Mouse (Mus musculus) MEL (cell line): ENCODE measurements at regions not wholly inside any gene's neighbourhood (a gene's known extent, or its start where the extent isn't known, plus 50 kb on each side); places are given as distances from the start of the nearest gene placed in this dataset.

ENCODE experiments used
- DNase-seq: peaks from one replicate; pipeline ENCODE4 v3.0.0; 2011; ENCODE audit warnings: low read depth, low spot score
- H3K27ac ChIP-seq: 2 replicates; pipeline ENCODE4 v1.5.1; 2012; ENCODE audit warnings: low read depth, mild to moderate bottlenecking, control low read depth, low read length, moderate library complexity; ENCODE audit not compliant: control insufficient read depth
- H3K27me3 ChIP-seq, 2 experiments: fragments of 150-350 bp in 1 of 2; sonication (generic) in 1 of 2; 2 replicates each; pipeline ENCODE4 v1.6.1; 2012; ENCODE audit warnings: low read length in 2 of 2, mild to moderate bottlenecking in 2 of 2, improper control_type of control experiment in 1 of 2, moderate library complexity in 1 of 2; ENCODE audit not compliant: insufficient read depth in 2 of 2, control insufficient read depth in 1 of 2
- H3K36me3 ChIP-seq, 2 experiments: 2 replicates each; pipeline ENCODE4 v1.6.1; 2012 to 2014; ENCODE audit warnings: low read length in 2 of 2, improper control_type of control experiment in 1 of 2, inconsistent platforms in 1 of 2, mild to moderate bottlenecking in 1 of 2; ENCODE audit not compliant: insufficient read depth in 2 of 2, control insufficient read depth in 1 of 2
- H3K4me1 ChIP-seq, 2 experiments: fragments of 150-350 bp in 1 of 2; sonication (generic) in 1 of 2; 2 replicates each; pipeline ENCODE4 v1.6.1; 2012; ENCODE audit warnings: low read length in 2 of 2, improper control_type of control experiment in 1 of 2, mild to moderate bottlenecking in 1 of 2; ENCODE audit not compliant: insufficient read depth in 2 of 2, control insufficient read depth in 1 of 2
- H3K4me3 ChIP-seq, 2 experiments: fragments of 150-350 bp in 1 of 2; sonication (generic) in 1 of 2; 2 replicates each; pipeline ENCODE4 v1.5.1; 2012; ENCODE audit warnings: low read depth in 2 of 2, low read length in 2 of 2, mild to moderate bottlenecking in 2 of 2, moderate library complexity in 2 of 2, control low read depth in 1 of 2, improper control_type of control experiment in 1 of 2; ENCODE audit not compliant: control insufficient read depth in 1 of 2, insufficient read depth in 1 of 2
- H3K79me2 ChIP-seq: 2 replicates; pipeline ENCODE4 v1.6.1; 2012; ENCODE audit warnings: mild to moderate bottlenecking, low read length, moderate library complexity; ENCODE audit not compliant: control insufficient read depth, poor library complexity, insufficient read depth
- H3K9ac ChIP-seq: 2 replicates; pipeline ENCODE4 v1.6.1; 2012; ENCODE audit warnings: low read depth, mild to moderate bottlenecking, control low read depth, low read length, moderate library complexity; ENCODE audit not compliant: control insufficient read depth, poor library complexity, severe bottlenecking
- H3K9me3 ChIP-seq: fragments of 150-350 bp; sonication (generic); replicated peaks from 2 replicates; pipeline ENCODE4 v1.6.1; 2012; ENCODE audit warnings: mild to moderate bottlenecking, low read length, improper control_type of control experiment, moderate library complexity; ENCODE audit not compliant: insufficient read depth
- BHLHE40 ChIP-seq: IDR thresholded peaks from 2 replicates; pipeline ENCODE4 v1.6.1; 2012; ENCODE audit warnings: low read depth, mild to moderate bottlenecking, inconsistent platforms, low read length, improper control_type of control experiment, borderline replicate concordance
- CHD1 ChIP-seq: IDR thresholded peaks from 2 replicates; pipeline ENCODE4 v1.6.1; 2012; ENCODE audit warnings: low read depth, mild to moderate bottlenecking, inconsistent platforms, low read length, improper control_type of control experiment
- CHD2 ChIP-seq: IDR thresholded peaks from 2 replicates; pipeline ENCODE4 v1.6.1; 2011; ENCODE audit warnings: low read length, improper control_type of control experiment
- E2F4 ChIP-seq: IDR thresholded peaks from 2 replicates; pipeline ENCODE4 v1.6.1; 2011; ENCODE audit warnings: low read depth, low read length, improper control_type of control experiment, borderline replicate concordance
- ELF1 ChIP-seq: IDR thresholded peaks from 2 replicates; pipeline ENCODE4 v1.6.1; 2014; ENCODE audit warnings: low read depth, mild to moderate bottlenecking, inconsistent platforms, low read length, improper control_type of control experiment, moderate library complexity
- GATA1 ChIP-seq: IDR thresholded peaks from 2 replicates; pipeline ENCODE4 v1.6.1; 2011; ENCODE audit warnings: low read depth, low read length, improper control_type of control experiment
- JUND ChIP-seq: IDR thresholded peaks from 2 replicates; pipeline ENCODE4 v1.6.1; 2011; ENCODE audit warnings: low read depth, mild to moderate bottlenecking, improper control_type of control experiment, low read length
- KAT2A ChIP-seq: conservative IDR thresholded peaks from 2 replicates; pipeline ENCODE4 v1.6.1; 2012; ENCODE audit warnings: low read depth, low read length, improper control_type of control experiment, inconsistent platforms
- MAFK ChIP-seq: IDR thresholded peaks from 2 replicates; pipeline ENCODE4 v1.6.1; 2011; ENCODE audit warnings: low read depth, mild to moderate bottlenecking, low read length, improper control_type of control experiment, borderline replicate concordance
- MAX ChIP-seq: IDR thresholded peaks from 2 replicates; pipeline ENCODE4 v1.6.1; 2011; ENCODE audit warnings: low read length, improper control_type of control experiment
- MAZ ChIP-seq: IDR thresholded peaks from 2 replicates; pipeline ENCODE4 v1.6.1; 2012; ENCODE audit warnings: low read depth, mild to moderate bottlenecking, inconsistent platforms, low read length, improper control_type of control experiment
- MEF2A ChIP-seq: IDR thresholded peaks from 2 replicates; pipeline ENCODE4 v1.6.1; 2014; ENCODE audit warnings: low read depth, mild to moderate bottlenecking, inconsistent platforms, low read length, improper control_type of control experiment; ENCODE audit not compliant: poor library complexity, insufficient replicate concordance, severe bottlenecking; ENCODE audit errors: extremely low read depth
- MYB ChIP-seq: IDR thresholded peaks from 2 replicates; pipeline ENCODE4 v1.6.1; 2011; ENCODE audit warnings: mild to moderate bottlenecking, low read depth, low read length, improper control_type of control experiment
- NELFE ChIP-seq: IDR thresholded peaks from 2 replicates; pipeline ENCODE4 v1.6.1; 2011; ENCODE audit warnings: low read depth, low read length, improper control_type of control experiment
- POLR2AphosphoS2 ChIP-seq: IDR thresholded peaks from 2 replicates; pipeline ENCODE4 v1.6.1; 2011; ENCODE audit warnings: low read length, improper control_type of control experiment
- POLR2AphosphoS5 ChIP-seq: IDR thresholded peaks from 2 replicates; pipeline ENCODE4 v1.6.1; 2012; ENCODE audit warnings: low read depth, borderline replicate concordance, mild to moderate bottlenecking, inconsistent platforms, low read length, moderate library complexity, mixed read lengths
- SMC3 ChIP-seq: IDR thresholded peaks from 2 replicates; pipeline ENCODE4 v1.6.1; 2011; ENCODE audit warnings: low read depth, low read length, improper control_type of control experiment
- TAL1 ChIP-seq: IDR thresholded peaks from 2 replicates; pipeline ENCODE4 v1.6.1; 2012; ENCODE audit warnings: mild to moderate bottlenecking, inconsistent platforms, low read length, moderate library complexity, mixed read lengths
- USF1 ChIP-seq: IDR thresholded peaks from 2 replicates; pipeline ENCODE4 v1.6.1; 2014; ENCODE audit warnings: low read depth, mild to moderate bottlenecking, inconsistent platforms, low read length, improper control_type of control experiment, moderate library complexity
- ZKSCAN1 ChIP-seq: IDR thresholded peaks from 2 replicates; pipeline ENCODE4 v1.6.1; 2012; ENCODE audit warnings: low read depth, mild to moderate bottlenecking, inconsistent platforms, low read length, improper control_type of control experiment, moderate library complexity

GRCm38 (mm10) chr6:51250233-51250632 is 182.2 kb upstream of the Nfe2l3 start:
- DNase-seq: no peak

GRCm38 (mm10) chr6:51251432-51251831 is 181.0 kb upstream of the Nfe2l3 start:
- H3K27ac ChIP-seq: no peak overlapping the region
- no peaks in the 10 kb centered on the region for H3K36me3 ChIP-seq
- no peaks in the 10 kb centered on the region for H3K4me1 ChIP-seq
- no peak for TF ChIP-seq MAZ
- TF ChIP-seq SMC3: no peak
- no peak for TF ChIP-seq CHD2
- TF ChIP-seq TAL1: no peak
- no peak for TF ChIP-seq CHD1
- TF ChIP-seq E2F4: no peak
- TF ChIP-seq USF1: no peak
- TF ChIP-seq, all 39 proteins: peak for 0
- H3K9ac ChIP-seq: no peak overlapping the region
- H3K79me2 ChIP-seq: no peaks in the 10 kb centered on the region
- H3K9me3 ChIP-seq: no peaks in the 10 kb centered on the region
- no peaks in the 10 kb centered on the region for H3K27me3 ChIP-seq
- no peak for DNase-seq
- H3K4me3 ChIP-seq: no peak overlapping the region

More at GRCm38 (mm10) chr6:51250233-51250632, 182.2 kb upstream of the Nfe2l3 start:
- no peaks in the 10 kb centered on the region for H3K4me1 ChIP-seq
- no peak overlapping the region for H3K27ac ChIP-seq
- H3K9ac ChIP-seq: no peak overlapping the region
- H3K79me2 ChIP-seq: no peaks in the 10 kb centered on the region
- no peaks in the 10 kb centered on the region for H3K27me3 ChIP-seq
- H3K36me3 ChIP-seq: no peaks in the 10 kb centered on the region
- TF ChIP-seq CHD1 (no peak), POLR2AphosphoS2 (no peak), MEF2A (no peak), MAZ (no peak), JUND (no peak), MAX (no peak), MAFK (peak; percentile 92)
- TF ChIP-seq, all 39 proteins: peak for 1
- H3K9me3 ChIP-seq: no peaks in the 10 kb centered on the region
- no peak overlapping the region for H3K4me3 ChIP-seq

DNA sequence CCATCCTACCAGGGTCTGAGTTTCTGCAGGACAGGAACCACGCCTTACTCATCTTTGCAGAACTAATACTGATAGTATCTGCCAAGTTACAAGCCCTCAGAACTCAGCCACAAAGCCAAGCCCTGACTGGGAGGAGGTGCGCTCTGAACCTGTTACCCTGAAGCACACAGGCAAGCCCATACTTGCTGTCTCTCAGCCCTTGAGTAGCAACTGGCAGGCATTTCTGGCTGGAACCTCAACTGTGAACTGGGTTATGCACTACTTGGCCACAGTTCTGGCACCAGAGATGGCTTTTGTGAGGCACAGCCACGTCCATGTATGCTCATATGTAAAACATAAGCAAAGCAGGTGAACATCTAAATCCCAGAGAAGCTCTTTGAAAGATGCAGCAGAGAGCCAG is 179.7 kb upstream of the Nfe2l3 start:
- Histone ChIP-seq H3K27me3 (no peaks in the 10 kb centered on the region), H3K4me3 (no peak overlapping the region), H3K9me3 (no peaks in the 10 kb centered on the region), H3K79me2 (no peaks in the 10 kb centered on the region)
- no peak for DNase-seq
- TF ChIP-seq MYB (no peak), KAT2A (no peak), JUND (no peak), BHLHE40 (no peak), CHD2 (no peak), POLR2AphosphoS5 (no peak), GATA1 (no peak), ZKSCAN1 (no peak), USF1 (no peak), NELFE (no peak), ELF1 (no peak), SMC3 (no peak), MAZ (no peak), POLR2AphosphoS2 (no peak), CHD1 (no peak)
- TF ChIP-seq, all 39 proteins: peak for 0
- Histone ChIP-seq H3K36me3 (no peaks in the 10 kb centered on the region), H3K4me1 (no peaks in the 10 kb centered on the region), H3K9ac (no peak overlapping the region), H3K27ac (no peak overlapping the region)
